Mouse (Mus musculus) left cerebral cortex, adult 18-20 months (tissue): ENCODE measurements around the gene Gtf3c1. TPM values are rescaled to one million over a fixed set of nuclear protein-coding genes. Genes with fewer than 3 reads are reported as not detected.

ENCODE experiments used
- DNase-seq, 2 experiments: peaks; one replicate each; pipeline ENCODE4 v3.0.0; 2021 to 2022; ENCODE audit warnings: low spot score in 2 of 2, mixed read lengths in 1 of 2
- total RNA-seq, 2 experiments: library from RNA; stranded (reverse); gene quantifications; 2 replicates each; pipeline ENCODE4 v1.2.3; 2021

Gtf3c1 gene
- total RNA-seq, 2 experiments from 2014 or later, result 97.5 to 101 TPM

- DNase-seq, result no peak
These were observed 84.6 kb downstream of the Gtf3c1 start for GRCm38 (mm10) chr7:125622741-125623685.

- no peak for DNase-seq
These were observed 87.5 kb downstream of the Gtf3c1 start for GRCm38 (mm10) chr7:125620077-125620476.

DNA sequence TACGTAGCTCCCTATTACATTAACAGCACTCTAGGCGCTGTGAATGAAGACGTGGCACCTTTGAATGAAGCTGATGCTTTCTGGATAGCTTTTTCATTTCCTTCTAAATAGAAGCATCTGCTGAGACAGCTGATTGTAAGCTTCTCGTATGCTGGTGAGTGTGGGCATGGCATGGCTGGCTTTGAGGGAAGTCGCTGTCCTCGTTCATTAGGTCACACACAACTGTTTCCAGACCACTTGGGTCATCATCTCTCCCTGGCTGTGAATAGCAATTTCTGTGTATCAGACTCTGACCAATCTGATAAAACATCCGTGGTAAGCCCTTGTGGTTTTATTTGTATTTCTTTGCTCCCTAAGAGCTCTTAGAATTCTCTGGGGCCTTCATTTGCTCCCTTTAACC lies 89.6 kb downstream of the Gtf3c1 start:
- DNase-seq, result no peak

DNA sequence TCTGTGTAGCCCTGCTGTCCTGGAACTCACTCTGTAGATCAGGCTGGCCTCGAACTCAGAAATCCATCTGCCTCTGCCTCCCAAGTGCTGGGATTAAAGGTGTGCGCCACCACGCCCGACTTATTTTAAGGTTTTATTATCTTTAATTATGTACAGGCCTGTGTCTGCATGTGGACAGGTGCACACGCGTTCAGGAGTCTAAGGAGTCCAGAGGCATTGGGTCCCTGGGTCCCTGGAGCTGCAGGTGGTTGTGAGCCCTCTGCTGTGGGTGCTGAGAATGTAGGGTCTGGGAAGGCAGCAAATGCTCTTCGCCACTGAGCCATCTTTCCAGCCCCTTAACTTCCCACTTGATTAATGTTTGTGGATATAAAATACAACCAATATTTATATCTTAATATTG lies 92.1 kb downstream of the Gtf3c1 start:
- no peak for DNase-seq

GRCm38 (mm10) chr7:125613579-125613978 lies 94.0 kb downstream of the Gtf3c1 start:
- no peak for DNase-seq

GRCm38 (mm10) chr7:125608183-125608688 lies 99.3 kb downstream of the Gtf3c1 start:
- DNase-seq, result no peak

DNA sequence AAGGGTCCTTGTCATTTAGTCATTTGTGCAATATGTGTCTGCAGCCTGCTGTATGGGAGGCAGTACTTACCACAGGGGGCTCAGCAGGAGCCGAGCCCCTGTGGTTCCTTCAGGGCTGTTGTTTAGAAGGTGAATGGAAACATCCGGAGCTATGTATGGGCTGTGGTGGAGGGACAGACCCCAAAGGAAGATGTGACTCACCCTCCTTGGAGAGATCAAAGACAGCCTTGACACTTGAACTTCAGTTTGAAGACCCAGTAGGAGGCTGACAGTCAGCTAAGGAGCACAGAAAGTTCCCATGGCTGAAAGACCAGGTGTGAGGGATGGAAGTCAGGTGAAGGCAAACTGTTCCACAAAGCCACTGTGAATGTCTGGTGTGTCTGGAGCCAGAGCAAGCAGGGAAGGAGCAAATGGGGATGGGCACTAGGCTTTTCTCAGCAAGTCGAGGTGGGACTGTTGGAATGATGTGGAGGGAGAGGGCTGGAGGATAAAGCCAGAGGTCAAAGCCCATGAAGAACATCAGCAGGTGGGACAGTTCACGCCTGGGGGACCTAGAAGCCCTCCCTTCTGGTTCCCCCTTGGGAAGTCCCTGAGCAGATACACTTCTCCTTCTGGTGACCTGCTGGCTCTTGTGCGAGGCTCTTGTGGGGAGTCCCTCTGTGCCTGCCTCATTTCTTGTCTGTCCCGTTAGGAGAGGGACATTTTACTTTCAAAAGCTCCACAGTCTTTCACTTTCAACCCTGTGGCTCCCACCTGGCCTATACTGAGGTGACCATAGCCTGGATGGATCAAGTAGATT lies 100.0 kb downstream of the Gtf3c1 start:
- DNase-seq, result no peak

GRCm38 (mm10) chr7:125606265-125607164 lies 101.1 kb downstream of the Gtf3c1 start:
- DNase-seq, result no peak

- no peak for DNase-seq
These were observed 101.8 kb downstream of the Gtf3c1 start for GRCm38 (mm10) chr7:125605725-125606139.

GRCm38 (mm10) chr7:125604362-125605319 lies 102.9 kb downstream of the Gtf3c1 start:
- DNase-seq, result no peak

- peak in 1 of 2 experiments; percentile 15 for DNase-seq
These were observed 104.4 kb downstream of the Gtf3c1 start, which contains the start of gene Il21r for GRCm38 (mm10) chr7:125603185-125603631. Gene Il21r, plus strand, starts transcription at chr7:125603429.

- DNase-seq, result no peak
These were observed 105.6 kb downstream of the Gtf3c1 start for GRCm38 (mm10) chr7:125601821-125602448.

GRCm38 (mm10) chr7:125601280-125601670 lies 106.3 kb downstream of the Gtf3c1 start:
- DNase-seq, result no peak

DNA sequence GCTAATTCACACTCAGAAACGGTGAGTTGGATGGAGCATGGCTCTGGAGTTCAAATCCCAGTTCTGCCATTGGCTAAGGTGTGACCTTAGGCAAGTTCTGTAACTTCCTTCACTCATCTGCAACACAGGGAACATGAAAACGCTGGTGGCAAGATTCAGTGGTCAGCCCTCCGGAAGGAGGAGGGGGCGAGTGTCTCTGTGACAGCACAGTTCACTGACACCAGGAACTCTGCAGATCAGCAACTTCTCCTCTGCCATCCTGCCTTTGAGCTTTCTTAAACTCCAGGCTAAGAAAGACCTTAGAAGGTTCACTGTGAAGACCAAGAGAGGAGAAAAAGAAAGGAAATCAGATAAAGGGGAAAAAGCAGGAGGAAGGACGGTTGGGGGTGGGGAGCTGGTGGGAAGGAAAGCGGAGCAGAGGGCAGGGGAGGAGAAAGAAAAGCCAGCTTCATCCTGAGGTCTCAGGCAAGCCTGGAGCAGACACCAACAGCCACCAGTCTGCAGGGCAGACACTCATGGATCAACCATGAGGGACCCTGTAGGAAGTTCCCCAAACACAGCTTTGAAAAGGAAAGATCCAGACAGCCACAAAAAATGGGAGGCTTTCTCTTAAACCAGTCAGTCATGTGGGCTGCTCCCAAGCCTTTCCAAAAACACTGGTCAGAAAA lies 106.8 kb downstream of the Gtf3c1 start:
- DNase-seq, result no peak

DNA sequence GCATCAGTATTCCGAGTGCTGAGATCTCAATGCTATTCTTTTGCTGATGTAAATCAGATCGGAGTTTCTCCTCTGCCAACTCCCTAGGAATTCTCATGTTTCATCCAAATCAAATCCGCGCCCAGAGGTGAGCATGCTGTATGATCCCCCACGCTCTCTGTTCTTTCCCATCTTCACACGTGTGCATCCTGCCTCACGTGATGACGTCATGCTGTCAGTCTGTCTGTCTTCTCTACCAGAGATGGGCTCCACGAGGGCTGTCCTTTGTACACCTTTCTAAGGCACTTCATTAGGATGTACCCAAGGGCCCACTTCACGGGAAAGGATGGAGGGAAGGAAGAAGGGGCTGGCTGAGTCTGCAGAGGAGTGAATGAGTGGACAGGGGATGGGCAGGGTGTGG lies 107.4 kb downstream of the Gtf3c1 start:
- no peak for DNase-seq

DNA sequence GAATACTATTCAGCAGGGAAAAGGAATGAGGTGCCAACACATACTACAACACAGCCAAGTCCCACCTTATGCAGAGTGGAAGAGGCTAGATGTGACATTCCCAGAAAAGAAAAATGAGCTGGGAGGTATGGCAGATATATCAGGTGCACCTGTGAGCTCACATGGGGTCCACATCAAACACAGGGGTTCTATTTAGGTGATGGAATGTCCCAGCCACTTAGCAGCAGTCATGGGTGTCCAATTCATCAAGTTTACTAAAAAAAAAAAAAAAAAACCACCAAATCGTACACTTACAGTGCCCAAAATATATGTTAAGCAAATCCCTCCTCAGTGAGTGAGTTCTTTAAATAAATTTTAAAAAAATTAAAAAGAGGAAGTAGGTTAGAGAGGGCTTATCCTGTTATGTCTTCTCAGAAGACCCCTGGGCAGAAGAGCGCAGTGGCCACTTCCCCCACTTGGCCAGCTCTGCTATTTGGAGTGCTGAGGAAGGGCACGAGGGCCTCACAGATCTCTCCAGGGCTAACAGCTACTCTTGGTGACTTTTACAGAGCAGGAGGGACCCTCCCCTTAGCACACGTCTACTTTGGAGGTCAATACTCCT lies 108.1 kb downstream of the Gtf3c1 start:
- no peak for DNase-seq

DNA sequence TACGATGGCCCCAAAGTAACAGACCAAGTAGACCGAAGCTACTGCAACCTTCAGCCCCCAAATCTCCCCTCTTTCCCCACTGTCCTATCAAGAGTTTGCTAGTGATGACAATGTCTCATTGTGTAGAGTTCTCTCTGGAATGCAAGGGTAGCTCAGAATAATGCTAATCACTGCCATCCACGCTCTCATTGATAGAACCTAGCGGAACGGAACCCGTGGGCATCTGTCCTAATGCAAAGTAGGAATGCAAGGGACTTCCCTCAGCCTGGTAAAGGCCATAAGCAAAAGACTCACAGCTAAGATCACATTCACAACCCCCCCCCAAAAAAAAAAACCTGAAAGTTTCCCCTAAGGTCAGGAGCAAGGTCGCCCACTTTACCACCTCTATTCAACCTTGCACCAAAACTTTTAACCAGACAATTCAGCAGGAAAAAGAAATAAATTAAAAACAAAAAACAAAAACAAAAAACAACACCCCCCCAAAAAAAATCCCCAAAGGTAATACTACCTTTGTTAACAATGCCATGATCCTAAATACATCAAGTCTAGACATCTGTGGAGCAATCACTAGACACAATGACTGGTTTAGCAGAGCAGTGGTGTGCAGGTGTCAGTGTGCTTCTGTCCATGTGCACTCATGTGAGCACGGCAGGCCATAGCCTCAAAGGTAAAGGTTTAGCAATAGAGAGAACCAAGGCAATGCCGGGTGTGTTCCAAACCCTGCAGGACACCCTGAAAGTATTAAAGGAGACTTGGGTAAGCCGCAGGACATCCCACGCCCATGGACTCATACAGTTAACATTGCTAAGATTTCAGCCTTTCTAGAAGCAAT lies 109.8 kb downstream of the Gtf3c1 start:
- no peak for DNase-seq
